Mouse (Mus musculus) retina, adult 2 months (tissue): ENCODE measurements around the gene Slc38a4.

Experiments
- DNase-seq: peaks from one replicate; pipeline ENCODE4 v3.0.0-alpha.2; 2012; ENCODE audit warnings: low read depth, low spot score

The Slc38a4 gene

GRCm38 (mm10) chr15:97015036-97015596, 40.6 kb downstream of the Slc38a4 start:
- no peak for DNase-seq

GRCm38 (mm10) chr15:97011599-97012372, 44.0 kb downstream of the Slc38a4 start:
- DNase-seq: no peak

GRCm38 (mm10) chr15:97009271-97009670, 46.5 kb downstream of the Slc38a4 start:
- DNase-seq: no peak

- no peak for DNase-seq
These were observed 50.0 kb downstream of the Slc38a4 start for GRCm38 (mm10) chr15:97005631-97006234.

GRCm38 (mm10) chr15:97004525-97004867, 51.3 kb downstream of the Slc38a4 start:
- DNase-seq: no peak

GRCm38 (mm10) chr15:97003851-97004524, 51.8 kb downstream of the Slc38a4 start:
- no peak for DNase-seq

- no peak for DNase-seq
These were observed 52.6 kb downstream of the Slc38a4 start for GRCm38 (mm10) chr15:97003186-97003585.

- DNase-seq: no peak
These were observed 53.0 kb downstream of the Slc38a4 start for GRCm38 (mm10) chr15:97002752-97003151.

GRCm38 (mm10) chr15:97001886-97002285, 53.9 kb downstream of the Slc38a4 start:
- no peak for DNase-seq

GRCm38 (mm10) chr15:97001416-97001815, 54.3 kb downstream of the Slc38a4 start:
- DNase-seq: no peak

- no peak for DNase-seq
These were observed 55.2 kb downstream of the Slc38a4 start for GRCm38 (mm10) chr15:97000319-97001251.

- DNase-seq: no peak
These were observed 56.4 kb downstream of the Slc38a4 start for GRCm38 (mm10) chr15:96999401-96999800.

GRCm38 (mm10) chr15:96985618-96986017, 70.1 kb downstream of the Slc38a4 start:
- no peak for DNase-seq

GRCm38 (mm10) chr15:96983581-96984330, 72.0 kb downstream of the Slc38a4 start:
- no peak for DNase-seq

- DNase-seq: no peak
These were observed 80.6 kb downstream of the Slc38a4 start for GRCm38 (mm10) chr15:96975125-96975524.

- DNase-seq: no peak
These were observed 81.6 kb downstream of the Slc38a4 start for GRCm38 (mm10) chr15:96974131-96974530.

GRCm38 (mm10) chr15:96973370-96973769, 82.4 kb downstream of the Slc38a4 start:
- no peak for DNase-seq

- no peak for DNase-seq
These were observed 83.0 kb downstream of the Slc38a4 start for GRCm38 (mm10) chr15:96972706-96973274.

- no peak for DNase-seq
These were observed 83.8 kb downstream of the Slc38a4 start for GRCm38 (mm10) chr15:96971906-96972305.

GRCm38 (mm10) chr15:96969792-96970191, 86.0 kb downstream of the Slc38a4 start:
- no peak for DNase-seq
